Mouse (Mus musculus) thymus, postnatal 36 days (tissue): Measurements from ENCODE around the gene Kcne1.

Experiments used
- DNase-seq, 2 experiments: peaks; one replicate each; pipeline ENCODE4 v3.0.0; 2022; ENCODE audit warnings: mixed read lengths in 2 of 2

The Kcne1 gene

GRCm38 (mm10) chr16:92355366-92355765 lies 3.9 kb downstream of the Kcne1 start:
- no peak for DNase-seq

- DNase-seq = no peak
These were observed 5.4 kb downstream of the Kcne1 start for GRCm38 (mm10) chr16:92353897-92354296.

GRCm38 (mm10) chr16:92353295-92353694 lies 6.0 kb downstream of the Kcne1 start:
- DNase-seq = no peak

- DNase-seq = no peak
These were observed 10.3 kb downstream of the Kcne1 start for GRCm38 (mm10) chr16:92348941-92349340.

GRCm38 (mm10) chr16:92346297-92346916 lies 12.9 kb downstream of the Kcne1 start:
- DNase-seq = no peak

GRCm38 (mm10) chr16:92345177-92345576 lies 14.1 kb downstream of the Kcne1 start:
- DNase-seq = no peak

GRCm38 (mm10) chr16:92340612-92341511 lies 18.4 kb downstream of the Kcne1 start:
- peak; percentile 33 to 48 for DNase-seq

GRCm38 (mm10) chr16:92336280-92336679 lies 23.0 kb downstream of the Kcne1 start:
- peak; percentile 51 to 54 for DNase-seq

GRCm38 (mm10) chr16:92334600-92334999 lies 24.7 kb downstream of the Kcne1 start:
- DNase-seq = no peak

- DNase-seq = no peak
These were observed 28.3 kb downstream of the Kcne1 start for GRCm38 (mm10) chr16:92330966-92331365.

- no peak for DNase-seq
These were observed 31.4 kb downstream of the Kcne1 start for GRCm38 (mm10) chr16:92327911-92328310.

- no peak for DNase-seq
These were observed 34.2 kb downstream of the Kcne1 start for GRCm38 (mm10) chr16:92325062-92325406.

GRCm38 (mm10) chr16:92324309-92325061 lies 34.8 kb downstream of the Kcne1 start:
- no peak for DNase-seq

- no peak for DNase-seq
These were observed 37.9 kb downstream of the Kcne1 start, which contains the start of gene Fam243 for GRCm38 (mm10) chr16:92321341-92321740. TSS of gene Fam243 (minus strand) at chr16:92321441.

GRCm38 (mm10) chr16:92320361-92320760 lies 38.9 kb downstream of the Kcne1 start:
- no peak for DNase-seq

- DNase-seq = peak; percentile 80 to 81
These were observed 39.7 kb downstream of the Kcne1 start for GRCm38 (mm10) chr16:92319353-92320109.

GRCm38 (mm10) chr16:92316049-92316738 lies 43.1 kb downstream of the Kcne1 start:
- DNase-seq = no peak

- peak; percentile 15 to 16 for DNase-seq
These were observed 45.1 kb downstream of the Kcne1 start for GRCm38 (mm10) chr16:92313953-92314741.

- DNase-seq = no peak
These were observed 50.1 kb downstream of the Kcne1 start for GRCm38 (mm10) chr16:92309126-92309525.

- no peak for DNase-seq
These were observed 51.3 kb downstream of the Kcne1 start for GRCm38 (mm10) chr16:92307947-92308346.

GRCm38 (mm10) chr16:92305519-92305918 lies 53.7 kb downstream of the Kcne1 start:
- no peak for DNase-seq
